Mouse (Mus musculus): ENCODE measurements at regions not wholly inside any gene's neighbourhood (a gene's known extent, or its start where the extent isn't known, plus 50 kb on each side); places are given as distances from the start of the nearest gene placed in this dataset.

DNA sequence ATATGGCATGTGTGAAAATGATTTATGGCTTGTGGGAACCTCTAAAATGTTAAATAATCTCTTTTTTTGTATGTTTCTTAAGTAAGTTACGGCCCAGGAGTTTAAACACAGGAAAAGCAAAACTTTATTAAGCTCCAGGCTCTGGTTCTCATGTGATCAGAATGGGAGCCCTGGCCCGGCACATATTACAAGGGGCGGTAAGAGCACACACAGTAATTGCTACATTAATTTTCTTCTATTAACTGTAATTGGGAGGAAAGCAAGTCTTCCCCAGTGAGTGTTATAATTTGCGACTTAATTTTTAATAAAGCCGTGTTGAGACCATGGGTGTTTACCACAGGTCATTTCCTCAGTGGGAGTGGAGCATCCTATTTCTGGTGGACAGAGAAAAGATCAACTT lies 520.1 kb downstream of the Hs3st4 start:
- no peak for TF ChIP-seq CTCF (IDR thresholded peaks at IDR 0.05; ENCODE audit: control insufficient read depth, insufficient read depth, insufficient read length)
- no peak for TF ChIP-seq MYOD1 (IDR thresholded peaks at IDR 0.05; ENCODE audit: control insufficient read depth, insufficient read length, low read depth)
- no peak for TF ChIP-seq MYOG (IDR thresholded peaks at IDR 0.05; ENCODE audit: control insufficient read depth, extremely low read depth, insufficient read length)

Measured in C2C12 (cell line).